Mouse (Mus musculus): ENCODE data around the gene Gm14862. TPM values are rescaled to one million over a fixed set of nuclear protein-coding genes. Genes with fewer than 3 reads are reported as not detected.

The Gm14862 gene
- polyA plus RNA-seq, 1 experiment from 2014 or later, result not detected

GRCm38 (mm10) chrX:9221206-9221605 lies 35.5 kb downstream of the Gm14862 start:
- Histone ChIP-seq H3K27me3 (no peaks in the 10 kb centered on the region), H3K4me2 (no peak overlapping the region), H3K9me3 (no peaks in the 10 kb centered on the region), H3K9ac (no peak overlapping the region), H3K4me1 (no peaks in the 10 kb centered on the region), H3K36me3 (no peaks in the 10 kb centered on the region), H3K4me3 (no peak overlapping the region), H3K27ac (no peak overlapping the region)
- ATAC-seq (ENCODE audit: borderline replicate concordance, extremely low read depth, low FRiP score, low TSS enrichment), result no peak
- 23% methylated on average over 6 of the region's 6 CpGs for WGBS

- H3K4me2 ChIP-seq, result no peak overlapping the region
- H3K27me3 ChIP-seq, result no peaks in the 10 kb centered on the region
- no peak overlapping the region for H3K27ac ChIP-seq
- no peak for ATAC-seq (ENCODE audit: borderline replicate concordance, extremely low read depth, low FRiP score, low TSS enrichment)
- H3K9ac ChIP-seq, result no peak overlapping the region
- H3K4me1 ChIP-seq, result no peaks in the 10 kb centered on the region
- 84% methylated on average over 3 of the region's 3 CpGs for WGBS
- no peak overlapping the region for H3K4me3 ChIP-seq
- H3K9me3 ChIP-seq, result no peaks in the 10 kb centered on the region
- H3K36me3 ChIP-seq, result no peaks in the 10 kb centered on the region
Observed at GRCm38 (mm10) chrX:9219570-9219969, 37.1 kb downstream of the Gm14862 start.

DNA sequence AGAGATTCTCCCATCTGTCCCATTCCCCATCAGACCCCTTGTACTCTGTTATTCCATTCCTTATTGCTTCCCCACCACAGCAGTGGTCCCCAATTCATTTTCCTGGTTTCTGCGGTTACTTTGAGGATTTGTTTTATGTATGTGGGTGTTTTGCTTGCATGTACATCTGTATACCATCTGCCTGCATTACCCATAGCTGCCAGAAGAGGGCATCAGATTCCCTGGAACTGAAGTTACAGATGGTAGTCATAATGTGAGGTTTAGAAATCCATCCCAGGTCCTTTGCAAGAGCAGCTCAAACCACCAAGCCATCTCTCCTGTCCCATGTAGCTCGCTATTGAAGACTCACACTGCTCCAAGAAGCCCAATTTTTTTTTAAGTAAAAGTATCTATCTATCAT lies 40.5 kb downstream of the Gm14862 start:
- 94% methylated on average over 2 of the region's 2 CpGs for WGBS
- no peak for ATAC-seq (ENCODE audit: borderline replicate concordance, extremely low read depth, low FRiP score, low TSS enrichment)
- no peak overlapping the region for H3K9ac ChIP-seq

GRCm38 (mm10) chrX:9205121-9205520 lies 51.6 kb downstream of the Gm14862 start:
- no peak overlapping the region for H3K4me3 ChIP-seq
- no peak overlapping the region for H3K4me2 ChIP-seq
- no peaks in the 10 kb centered on the region for H3K4me1 ChIP-seq
- no peak overlapping the region for H3K9ac ChIP-seq
- ATAC-seq (ENCODE audit: borderline replicate concordance, extremely low read depth, low FRiP score, low TSS enrichment), result no peak
- WGBS, result 65% methylated on average over 2 of the region's 2 CpGs
- H3K36me3 ChIP-seq, result no peaks in the 10 kb centered on the region
- no peak overlapping the region for H3K27ac ChIP-seq
- H3K27me3 ChIP-seq, result 0 out of 2 replicates have a peak, but pooled peaks cover under 1% of the 10 kb centered on the region
- H3K9me3 ChIP-seq, result no peaks in the 10 kb centered on the region

More for the DNA sequence above, 40.5 kb downstream of the Gm14862 start:
- Histone ChIP-seq H3K9me3 (no peaks in the 10 kb centered on the region), H3K4me1 (no peaks in the 10 kb centered on the region), H3K27me3 (no peaks in the 10 kb centered on the region), H3K27ac (no peak overlapping the region), H3K36me3 (no peaks in the 10 kb centered on the region), H3K4me2 (no peak overlapping the region), H3K4me3 (no peak overlapping the region)

- H3K9ac ChIP-seq, result no peak overlapping the region
- H3K4me2 ChIP-seq, result no peak overlapping the region
- ATAC-seq (ENCODE audit: borderline replicate concordance, extremely low read depth, low FRiP score, low TSS enrichment), result no peak
- peaks cover 7% of the 10 kb centered on the region; the same call in 1 of the 2 replicates for H3K27me3 ChIP-seq
- H3K4me3 ChIP-seq, result no peak overlapping the region
- no peaks in the 10 kb centered on the region for H3K4me1 ChIP-seq
- no peak overlapping the region for H3K27ac ChIP-seq
- WGBS, result 48% methylated on average over 7 of the region's 7 CpGs
- H3K9me3 ChIP-seq, result no peaks in the 10 kb centered on the region
- no peaks in the 10 kb centered on the region for H3K36me3 ChIP-seq
Observed at GRCm38 (mm10) chrX:9202781-9203405, 53.8 kb downstream of the Gm14862 start.

DNA sequence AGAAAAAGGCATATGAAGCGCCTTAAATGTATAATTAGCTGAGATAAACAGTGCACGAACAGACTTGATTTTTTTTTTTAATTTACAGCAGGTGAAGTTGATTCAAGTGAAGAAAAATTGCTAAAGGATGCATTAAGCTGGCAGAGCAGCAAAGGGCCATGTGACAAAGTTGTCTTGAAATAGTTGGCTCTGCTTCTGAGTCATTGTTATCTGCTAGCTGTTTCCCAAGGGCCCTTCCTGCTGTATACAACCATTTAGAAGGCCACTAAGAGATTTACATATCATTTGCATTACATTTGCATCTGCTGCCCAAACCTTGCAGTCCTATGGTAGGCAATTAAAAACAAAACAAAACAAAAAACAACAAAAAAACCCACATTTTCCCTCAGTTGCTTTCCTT lies 54.7 kb downstream of the Gm14862 start:
- Histone ChIP-seq H3K4me1 (no peaks in the 10 kb centered on the region), H3K4me3 (no peak overlapping the region), H3K4me2 (no peak overlapping the region), H3K27me3 (peaks cover 7% of the 10 kb centered on the region; the same call in 1 of the 2 replicates), H3K9me3 (no peaks in the 10 kb centered on the region), H3K9ac (no peak overlapping the region), H3K36me3 (no peaks in the 10 kb centered on the region), H3K27ac (no peak overlapping the region)
- 54% methylated on average over 2 of the region's 2 CpGs for WGBS
- no peak for ATAC-seq (ENCODE audit: borderline replicate concordance, extremely low read depth, low FRiP score, low TSS enrichment)

Other genes starting within 250 kb of the Gm14862 start
- not detected in 2 replicates for gene Fthl17e, start 223.4 kb downstream of the Gm14862 start, polyA plus RNA-seq (2015; fragmentation: Nextera tagmentation; extraction: Ambion mirVana)
- gene Fthl17f, start 193.9 kb downstream of the Gm14862 start, polyA plus RNA-seq (2015; fragmentation: Nextera tagmentation; extraction: Ambion mirVana), result not detected in 2 replicates
- gene 4930402K13Rik, start 152.3 kb downstream of the Gm14862 start, polyA plus RNA-seq (2015; fragmentation: Nextera tagmentation; extraction: Ambion mirVana), result not detected in 2 replicates
- 1.1 and 1.2 TPM in 2 replicates for gene Lancl3, start 57.0 kb downstream of the Gm14862 start, polyA plus RNA-seq (2015; fragmentation: Nextera tagmentation; extraction: Ambion mirVana)
- gene Xk, start 15.9 kb upstream of the Gm14862 start, polyA plus RNA-seq (2015; fragmentation: Nextera tagmentation; extraction: Ambion mirVana), result 2.3 and 2.4 TPM in 2 replicates
- gene H2al1m, start 26.9 kb upstream of the Gm14862 start, polyA plus RNA-seq (2015; fragmentation: Nextera tagmentation; extraction: Ambion mirVana), result not detected in 2 replicates
- gene H2al1k, start 93.7 kb upstream of the Gm14862 start, polyA plus RNA-seq (2015; fragmentation: Nextera tagmentation; extraction: Ambion mirVana), result not detected in 2 replicates
- gene Cybb, start 230.9 kb upstream of the Gm14862 start, polyA plus RNA-seq (2015; fragmentation: Nextera tagmentation; extraction: Ambion mirVana), result 3.7 TPM in 2 replicates